Mouse (Mus musculus) heart, adult 2 months (tissue): Measurements from ENCODE around the gene Mpped2.

Experiments
- CTCF ChIP-seq: fragments of 200-600 bp; IDR thresholded peaks from 2 replicates; pipeline ENCODE4 v1.8.1; 2022; ENCODE audit warnings: antibody characterized with exemption, mild to moderate bottlenecking, moderate library complexity
- EP300 ChIP-seq: fragments of 200-500 bp; IDR thresholded peaks from 2 replicates; pipeline ENCODE4 v1.6.1; 2011; ENCODE audit warnings: low read depth, low read length, control low read depth; ENCODE audit not compliant: insufficient read depth
- POLR2A ChIP-seq: fragments of 200-500 bp; IDR thresholded peaks from 2 replicates; pipeline ENCODE4 v1.6.1; 2011; ENCODE audit warnings: mild to moderate bottlenecking, low read depth, low read length, control low read depth; ENCODE audit not compliant: insufficient read depth

- no peak for TF ChIP-seq POLR2A
- no peak for TF ChIP-seq CTCF
- no peak for TF ChIP-seq EP300
Observed at GRCm38 (mm10) chr2:106865148-106865786, 172.2 kb downstream of the Mpped2 start.
